Mouse (Mus musculus): Measurements from ENCODE around the gene Pcgf3. TPM values are rescaled to one million over a fixed set of nuclear protein-coding genes. Genes with fewer than 3 reads are reported as not detected.
"Not testable (repeated sequence)": the region's sequence is repeated elsewhere in the genome, so short reads cannot be mapped to it uniquely, and the experiment has no call there.

The Pcgf3 gene
- total RNA-seq, 2 experiments from 2014 or later = 10.4 to 17.2 TPM

DNA sequence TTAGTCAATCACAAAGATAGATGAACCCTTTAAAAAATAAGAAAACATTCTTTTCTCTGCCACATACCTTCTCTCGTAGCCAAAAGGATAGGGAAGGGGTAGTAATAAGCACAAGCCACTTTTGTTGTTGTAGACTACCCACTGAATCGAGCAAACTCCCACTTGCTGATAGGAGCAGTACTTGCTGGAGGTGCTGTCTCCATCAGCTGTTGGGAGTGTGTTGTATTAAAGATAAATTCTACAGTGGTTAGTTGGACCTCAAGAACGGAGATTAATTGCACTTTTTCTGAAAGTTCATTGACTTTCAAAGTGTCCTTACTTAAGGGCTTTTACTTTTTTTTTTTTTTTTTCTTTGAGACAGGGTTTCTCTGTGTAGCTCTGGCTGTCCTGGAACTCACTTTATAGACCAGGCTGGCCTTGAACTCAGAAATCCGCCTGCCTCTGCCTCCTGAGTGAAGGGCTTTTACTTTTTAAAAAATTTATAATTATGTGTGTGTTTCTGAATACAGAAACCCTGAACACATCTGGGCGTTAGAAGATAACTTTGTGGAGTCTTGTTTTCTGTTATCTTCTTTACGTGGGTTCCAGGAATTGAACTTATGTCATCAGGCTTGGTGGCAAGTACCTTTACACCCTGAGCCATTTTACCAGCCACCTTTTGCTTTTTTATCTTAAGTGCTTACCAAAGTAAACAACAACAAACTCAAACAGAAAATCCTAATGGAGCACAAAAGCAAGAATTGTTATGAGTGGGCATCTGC, 4.3 kb downstream of the Pcgf3 start:
- no peak for ATAC-seq (replicated peaks; ENCODE audit: low FRiP score, poor library complexity, severe bottlenecking)

- ATAC-seq (replicated peaks; ENCODE audit: low FRiP score, poor library complexity, severe bottlenecking) = no peak
Measured at GRCm38 (mm10) chr5:108466647-108467046, 5.6 kb downstream of the Pcgf3 start.

GRCm38 (mm10) chr5:108469617-108470016, 8.6 kb downstream of the Pcgf3 start:
- no peak for ATAC-seq (replicated peaks; ENCODE audit: low FRiP score, poor library complexity, severe bottlenecking)

DNA sequence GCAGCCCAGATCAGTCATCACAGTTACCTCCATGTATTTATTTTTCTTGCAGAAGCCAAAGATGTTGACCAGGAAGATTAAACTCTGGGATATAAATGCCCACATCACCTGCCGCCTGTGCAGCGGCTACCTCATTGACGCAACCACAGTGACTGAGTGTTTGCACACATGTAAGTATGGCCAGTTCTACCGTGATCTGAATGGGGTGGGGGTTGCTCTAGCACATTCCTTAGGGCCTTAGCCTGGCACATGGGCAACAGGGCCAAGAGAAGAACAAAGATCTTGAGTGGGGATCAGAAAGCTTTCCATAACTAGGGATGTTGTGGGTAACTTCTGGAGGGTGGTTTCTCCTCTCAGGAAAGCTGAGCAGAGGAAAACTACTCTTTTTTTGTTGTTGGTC, 12.7 kb downstream of the Pcgf3 start:
- ATAC-seq (replicated peaks; ENCODE audit: low FRiP score, poor library complexity, severe bottlenecking) = no peak

DNA sequence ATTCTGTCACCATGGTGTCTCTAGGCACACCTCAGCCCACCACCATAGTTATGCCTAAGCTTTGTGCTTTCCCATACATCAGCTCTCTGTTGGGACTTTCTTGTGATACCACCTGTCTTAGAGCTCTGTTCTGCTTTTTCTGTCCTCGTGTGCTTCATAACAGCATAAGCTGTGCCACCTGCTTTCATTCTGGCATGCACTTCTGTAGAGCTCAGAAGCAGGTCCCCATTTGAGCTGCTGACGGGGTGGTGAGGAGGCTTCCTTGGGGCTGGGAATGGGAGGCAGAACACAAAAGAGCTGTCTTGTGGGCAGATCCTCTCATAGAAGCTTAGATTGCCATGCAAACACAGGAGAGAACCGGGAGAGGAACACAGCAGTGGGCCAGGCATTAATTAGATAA, 14.9 kb downstream of the Pcgf3 start:
- no peak for ATAC-seq (replicated peaks; ENCODE audit: low FRiP score, poor library complexity, severe bottlenecking)

DNA sequence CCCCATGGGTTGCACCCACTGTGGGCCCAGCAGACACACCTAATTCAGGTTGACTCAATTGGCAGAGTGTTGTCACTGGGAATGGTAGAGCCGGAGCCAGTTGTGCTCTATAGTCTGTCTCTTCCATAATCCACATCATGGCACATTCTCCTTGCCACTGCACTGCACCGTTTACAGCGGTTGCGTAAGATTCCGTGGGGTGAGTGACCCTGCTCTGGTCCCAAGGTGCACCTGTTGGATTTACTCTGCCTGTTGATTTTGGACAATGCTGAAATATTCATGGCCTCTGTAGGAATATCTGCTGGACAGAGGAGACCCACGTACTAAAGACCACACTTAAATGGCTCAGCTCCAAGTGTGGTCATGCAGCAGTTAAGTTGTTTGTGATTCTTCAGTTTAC, 22.0 kb downstream of the Pcgf3 start:
- no peak for ATAC-seq (replicated peaks; ENCODE audit: low FRiP score, poor library complexity, severe bottlenecking)

- ATAC-seq (replicated peaks; ENCODE audit: low FRiP score, poor library complexity, severe bottlenecking) = peak; percentile 85
Measured at GRCm38 (mm10) chr5:108485239-108485638, 24.2 kb downstream of the Pcgf3 start.

DNA sequence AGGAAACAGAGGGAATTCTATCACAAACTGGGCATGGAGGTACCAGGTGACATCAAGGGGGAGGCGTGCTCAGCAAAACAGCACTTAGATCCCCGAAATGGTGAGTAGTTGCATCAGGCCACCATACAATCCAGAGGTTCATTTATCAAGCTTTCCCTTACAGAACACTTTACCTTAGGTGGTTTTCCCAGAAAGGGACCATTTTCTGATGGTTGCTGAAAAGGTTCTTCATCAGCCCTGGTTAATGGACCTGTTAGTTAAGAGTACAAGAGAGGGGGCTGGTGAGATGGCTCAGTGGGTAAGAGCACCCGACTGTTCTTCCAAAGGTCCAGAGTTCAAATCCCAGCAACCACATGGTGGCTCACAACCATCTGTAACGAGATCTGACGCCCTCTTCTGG, 25.1 kb downstream of the Pcgf3 start:
- not testable (repeated sequence) for ATAC-seq (replicated peaks; ENCODE audit: low FRiP score, poor library complexity, severe bottlenecking)

GRCm38 (mm10) chr5:108501573-108501972, 40.5 kb downstream of the Pcgf3 start:
- no peak for ATAC-seq (replicated peaks; ENCODE audit: low FRiP score, poor library complexity, severe bottlenecking)

GRCm38 (mm10) chr5:108502286-108502685, 41.3 kb downstream of the Pcgf3 start:
- no peak for ATAC-seq (replicated peaks; ENCODE audit: low FRiP score, poor library complexity, severe bottlenecking)

- ATAC-seq (replicated peaks; ENCODE audit: low FRiP score, poor library complexity, severe bottlenecking) = no peak
Measured at GRCm38 (mm10) chr5:108515581-108516361, 54.7 kb downstream of the Pcgf3 start.

DNA sequence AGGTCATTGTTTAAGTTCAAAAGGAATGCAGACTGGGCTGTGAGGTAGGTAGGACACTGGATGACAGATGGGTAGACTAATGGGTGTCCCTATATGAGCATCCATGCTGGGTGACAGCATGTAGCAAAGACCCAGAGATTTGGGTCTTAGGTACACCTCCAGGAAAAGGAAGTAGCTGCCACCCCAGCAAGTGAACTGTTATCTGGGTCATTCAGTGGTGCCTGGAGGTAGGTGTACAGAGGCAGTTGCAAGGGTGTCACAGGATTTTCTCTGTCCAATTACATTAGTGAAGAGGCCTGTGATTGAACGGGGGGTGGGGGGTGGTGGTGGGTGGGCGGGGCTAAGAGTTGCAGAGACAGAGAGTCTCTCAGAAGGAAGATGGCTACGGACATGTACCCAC, 55.6 kb downstream of the Pcgf3 start:
- no peak for ATAC-seq (replicated peaks; ENCODE audit: low FRiP score, poor library complexity, severe bottlenecking)

DNA sequence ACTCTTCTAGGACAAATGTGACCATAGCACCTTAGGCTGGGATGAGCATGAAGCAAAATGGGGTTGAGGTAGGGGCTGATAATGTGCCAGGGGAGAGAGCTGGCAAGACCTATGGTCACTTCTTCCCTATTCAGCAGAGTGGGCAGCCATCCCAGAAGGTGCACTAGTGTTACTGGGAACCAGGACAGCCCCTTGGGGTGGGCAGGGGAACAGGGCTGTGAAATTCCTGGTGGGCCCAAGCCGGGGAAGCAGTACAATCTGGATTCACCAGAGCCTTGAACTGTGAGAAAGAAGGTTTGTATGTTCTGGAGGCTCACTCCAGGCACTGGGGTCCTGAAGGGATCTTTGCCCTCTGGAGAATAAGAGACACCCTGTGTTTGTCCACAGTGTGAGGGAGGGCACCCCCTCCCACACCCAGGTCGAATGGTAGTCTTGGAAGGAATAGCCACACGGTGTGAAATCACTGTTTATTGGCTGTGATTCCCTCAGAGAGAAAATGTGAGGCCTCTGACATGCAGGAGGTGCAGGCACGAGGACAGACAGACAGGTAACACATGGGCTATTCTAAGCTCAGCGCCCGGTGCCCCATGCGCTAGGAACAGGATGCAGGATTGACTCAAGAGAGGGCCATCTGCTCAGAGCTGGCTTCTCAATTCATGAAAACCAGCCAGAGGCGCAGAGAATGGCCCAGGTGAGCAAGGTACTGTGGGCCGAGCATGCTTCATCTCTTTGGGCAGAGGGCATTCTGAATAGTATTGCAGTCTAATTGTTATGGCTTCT, 57.3 kb downstream of the Pcgf3 start:
- ATAC-seq (replicated peaks; ENCODE audit: low FRiP score, poor library complexity, severe bottlenecking) = no peak

DNA sequence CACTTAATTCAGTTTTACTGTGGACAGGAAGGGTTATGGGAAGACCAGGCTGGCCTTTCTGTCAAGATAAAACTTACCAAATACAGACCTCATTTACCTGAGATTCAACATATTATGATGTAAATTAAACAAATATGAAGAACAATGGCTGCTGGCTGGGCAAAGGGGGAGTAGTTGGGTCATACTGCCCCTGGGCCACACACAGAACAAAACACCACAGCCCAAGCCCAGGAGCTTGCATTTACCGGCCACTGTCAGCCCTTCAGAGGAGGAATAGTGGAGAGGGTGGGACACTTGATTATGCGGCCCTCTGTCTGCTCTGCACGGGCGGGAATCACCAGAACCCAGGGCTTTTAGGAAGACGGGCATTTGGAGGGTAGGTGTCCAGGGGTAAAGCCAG, 57.9 kb downstream of the Pcgf3 start:
- ATAC-seq (replicated peaks; ENCODE audit: low FRiP score, poor library complexity, severe bottlenecking) = no peak

GRCm38 (mm10) chr5:108520153-108520552, 59.1 kb downstream of the Pcgf3 start:
- ATAC-seq (replicated peaks; ENCODE audit: low FRiP score, poor library complexity, severe bottlenecking) = no peak

DNA sequence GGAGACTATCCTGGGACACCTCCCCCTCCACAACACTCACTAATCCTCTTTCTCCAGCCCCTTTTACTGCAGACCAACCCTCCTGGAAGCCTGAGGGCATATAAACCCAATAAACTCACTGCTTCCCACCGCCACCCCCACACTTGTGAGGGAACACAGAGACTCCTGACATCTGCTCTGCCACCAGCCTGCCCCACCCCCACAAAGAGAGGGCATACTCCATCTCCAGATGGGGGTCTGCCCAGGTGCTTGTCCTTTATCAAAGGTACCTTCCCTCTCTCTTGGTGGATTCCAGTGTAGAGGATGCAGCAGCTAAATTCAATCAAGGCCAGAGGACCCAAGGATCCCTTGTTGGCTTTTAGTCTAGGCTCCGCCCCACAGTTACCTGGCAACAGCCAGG, 60.0 kb downstream of the Pcgf3 start:
- no peak for ATAC-seq (replicated peaks; ENCODE audit: low FRiP score, poor library complexity, severe bottlenecking)

GRCm38 (mm10) chr5:108521896-108522295, 60.9 kb downstream of the Pcgf3 start:
- no peak for ATAC-seq (replicated peaks; ENCODE audit: low FRiP score, poor library complexity, severe bottlenecking)

DNA sequence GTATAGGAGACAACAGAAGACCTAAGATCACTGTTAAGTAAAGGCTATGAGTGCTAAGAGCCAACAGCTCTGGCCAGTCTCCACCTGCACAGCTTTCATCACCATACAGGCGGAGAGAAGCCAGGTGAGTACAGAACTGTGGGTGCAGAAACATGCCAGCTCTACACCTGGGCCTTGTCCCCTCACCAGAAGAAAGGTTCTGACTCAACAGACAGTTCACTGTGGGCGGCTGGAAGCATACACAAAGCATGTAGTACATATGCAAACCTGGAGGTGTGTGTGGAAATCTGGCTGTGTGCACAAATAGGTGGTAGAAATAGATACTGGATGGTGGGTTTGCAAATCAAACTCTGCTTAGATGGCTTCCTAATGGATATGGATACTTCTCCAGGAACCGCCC, 61.6 kb downstream of the Pcgf3 start:
- no peak for ATAC-seq (replicated peaks; ENCODE audit: low FRiP score, poor library complexity, severe bottlenecking)

GRCm38 (mm10) chr5:108534188-108534587, 73.2 kb downstream of the Pcgf3 start:
- no peak for ATAC-seq (replicated peaks; ENCODE audit: low FRiP score, poor library complexity, severe bottlenecking)

DNA sequence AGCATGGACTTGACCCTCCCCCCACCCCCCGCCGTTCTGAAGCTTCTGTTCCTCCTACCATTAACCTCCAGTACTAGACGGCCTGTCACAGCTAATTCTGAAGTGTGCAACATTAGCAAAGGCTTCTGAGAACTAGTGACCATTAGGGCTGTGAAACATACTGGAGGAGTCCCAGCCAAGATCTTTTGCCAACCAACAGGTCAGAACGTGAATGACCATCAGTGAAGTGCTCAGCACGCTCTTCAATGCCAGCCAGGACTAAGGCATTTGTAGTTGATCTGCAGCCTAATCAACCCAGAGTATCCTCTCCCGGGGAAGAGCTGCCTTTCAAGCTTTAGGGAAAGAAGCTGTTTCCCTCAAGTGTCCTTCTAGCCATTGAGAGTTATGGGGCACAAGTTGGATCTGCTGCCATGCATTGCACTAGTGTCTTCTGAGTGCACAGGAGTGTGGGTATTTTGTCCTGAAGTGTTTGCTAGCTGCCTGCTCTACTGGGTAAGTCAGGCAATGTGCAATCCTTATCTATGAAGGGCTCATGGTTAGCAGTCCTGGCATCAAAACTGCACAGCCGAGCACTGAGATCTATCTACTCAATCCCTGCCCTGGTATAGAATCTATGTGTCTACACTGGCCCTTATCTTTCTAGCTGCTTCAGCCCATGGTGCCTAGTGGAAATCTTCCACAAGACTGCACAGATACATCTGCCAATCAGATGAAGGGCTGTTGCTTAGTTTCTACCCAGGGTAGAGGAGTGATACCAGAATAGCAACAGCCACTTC, 82.7 kb downstream of the Pcgf3 start:
- no peak for ATAC-seq (replicated peaks; ENCODE audit: low FRiP score, poor library complexity, severe bottlenecking)

Measured in erythroid progenitor cell, adult 5-6 weeks (primary cell).